Mouse (Mus musculus) kidney, embryonic 16.5 days (tissue): ENCODE measurements around the gene Olfr287. TPM values are rescaled to one million over a fixed set of nuclear protein-coding genes. Genes with fewer than 3 reads are reported as not detected.

Experiments used
- ATAC-seq: fragments of 200-750 bp; cut with Nextera tagmentation; 2 replicates; pipeline ENCODE4 v1.8.0; 2017; ENCODE audit warnings: moderate TSS enrichment; ENCODE audit not compliant: low FRiP score, low TSS enrichment
- H3K27ac ChIP-seq: fragments of 300-500 bp; sonication (generic); 2 replicates; pipeline ENCODE4 v1.5.1; 2014; ENCODE audit warnings: low read length
- H3K27me3 ChIP-seq: fragments of 300-500 bp; sonication (generic); 2 replicates; pipeline ENCODE4 v1.6.1; 2014; ENCODE audit warnings: low read length, control low read depth, mixed read lengths; ENCODE audit not compliant: insufficient read depth
- H3K36me3 ChIP-seq: fragments of 300-500 bp; sonication (generic); 2 replicates; pipeline ENCODE4 v1.6.1; 2014; ENCODE audit warnings: low read length, control low read depth, mixed read lengths; ENCODE audit not compliant: insufficient read depth
- H3K4me1 ChIP-seq: fragments of 300-500 bp; sonication (generic); 2 replicates; pipeline ENCODE4 v1.6.1; 2014; ENCODE audit warnings: low read length, control low read depth, mixed read lengths; ENCODE audit not compliant: insufficient read depth
- H3K4me2 ChIP-seq: fragments of 300-500 bp; sonication (generic); replicated peaks from 2 replicates; pipeline ENCODE4 v1.6.1; 2014; ENCODE audit warnings: low read depth, low read length
- H3K4me3 ChIP-seq: fragments of 300-500 bp; sonication (generic); 2 replicates; pipeline ENCODE4 v1.5.1; 2014; ENCODE audit warnings: mild to moderate bottlenecking, low read length
- H3K9ac ChIP-seq: fragments of 300-500 bp; sonication (generic); replicated peaks from 2 replicates; pipeline ENCODE4 v1.6.1; 2014; ENCODE audit warnings: low read length
- H3K9me3 ChIP-seq: fragments of 300-500 bp; sonication (generic); 2 replicates; pipeline ENCODE4 v1.6.1; 2016; ENCODE audit warnings: low read length, control low read depth
- WGBS: fragments of 180-500 bp; shearing (Covaris S2); extraction: QIAGEN DNeasy Blood & Tissue Kit; methylation state at CpG from one replicate; pipeline ENCODE4 v1.1.7; 2014; 5-methylcytosine and 5-hydroxymethylcytosine counted together
- polyA plus RNA-seq: library from polyadenylated mRNA; unstranded; fragments of >200 nt; fragmentation: Nextera tagmentation; extraction: Ambion mirVana; gene quantifications from 2 replicates; pipeline ENCODE4 v1.2.1, GENCODE M21; 2015

Gene Olfr287
- polyA plus RNA-seq, 1 experiment from 2014 or later: not detected

GRCm38 (mm10) chr15:98213336-98213870 lies 7.5 kb downstream of the Olfr287 start:
- H3K4me1 ChIP-seq: no peaks in the 10 kb centered on the region
- no peaks in the 10 kb centered on the region for H3K27me3 ChIP-seq
- no peak overlapping the region for H3K27ac ChIP-seq
- WGBS: 63% methylated on average over 5 of the region's 5 CpGs
- no peaks in the 10 kb centered on the region for H3K9me3 ChIP-seq
- H3K4me2 ChIP-seq: no peak overlapping the region
- H3K4me3 ChIP-seq: no peak overlapping the region
- ATAC-seq: no peak
- no peaks in the 10 kb centered on the region for H3K36me3 ChIP-seq
- no peak overlapping the region for H3K9ac ChIP-seq

DNA sequence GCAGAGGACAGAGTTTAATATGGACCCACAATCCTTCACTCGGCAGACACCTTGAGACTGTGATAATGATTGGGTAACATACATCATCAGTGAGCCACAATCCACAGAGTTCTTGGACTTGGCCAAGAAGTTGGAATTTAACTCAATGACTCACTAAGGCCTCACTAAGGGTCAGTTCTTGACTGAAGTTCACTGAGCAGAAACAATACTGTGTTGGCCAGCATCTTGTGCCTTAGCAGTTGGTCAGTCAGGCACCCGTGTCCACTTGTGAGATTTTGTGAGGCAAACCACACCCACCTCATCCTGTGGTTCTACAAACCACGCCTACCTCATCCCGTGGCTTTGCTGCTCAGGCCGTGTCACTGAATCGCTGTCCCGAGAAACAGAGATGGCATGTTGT lies 11.2 kb downstream of the Olfr287 start:
- H3K9ac ChIP-seq: no peak overlapping the region
- no peaks in the 10 kb centered on the region for H3K4me1 ChIP-seq
- no peaks in the 10 kb centered on the region for H3K36me3 ChIP-seq
- H3K9me3 ChIP-seq: no peaks in the 10 kb centered on the region
- WGBS: 76% methylated on average over 7 of the region's 7 CpGs
- H3K27ac ChIP-seq: no peak overlapping the region
- H3K4me2 ChIP-seq: no peak overlapping the region
- no peak overlapping the region for H3K4me3 ChIP-seq
- peak; percentile 81 for ATAC-seq
- H3K27me3 ChIP-seq: no peaks in the 10 kb centered on the region

DNA sequence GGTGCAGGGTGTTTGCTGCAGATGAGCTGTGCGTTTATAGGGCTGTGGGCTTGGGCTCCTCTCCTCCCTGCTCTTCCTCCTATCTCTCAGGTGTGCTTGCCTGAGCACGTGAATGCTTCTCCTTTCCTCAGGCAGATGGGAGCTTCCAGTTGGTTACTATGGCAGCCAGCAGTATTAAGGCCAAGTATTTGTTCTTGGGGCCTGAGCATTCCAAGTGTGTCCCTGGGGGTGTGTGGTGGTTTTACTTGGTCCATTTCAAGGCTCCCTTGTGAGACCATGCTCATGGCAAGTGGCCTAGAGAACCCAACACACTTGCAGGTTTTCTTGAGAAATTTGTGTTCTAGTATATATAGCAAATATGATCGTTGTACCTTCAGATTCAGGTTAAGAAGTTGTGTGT lies 25.4 kb downstream of the Olfr287 start, which contains the start of gene Olfr288:
Olfr288 (minus strand) TSS at position 101 of the 400 bp plus-strand sequence.
- Histone ChIP-seq H3K9ac (no peak within 1 kb of the TSS), H3K9me3 (no peaks in the 10 kb centered on the region), H3K4me1 (no peaks in the 10 kb centered on the region), H3K27me3 (no peaks in the 10 kb centered on the region), H3K4me2 (no peak within 1 kb of the TSS), H3K4me3 (no peak within 1 kb of the TSS), H3K36me3 (no peaks in the 10 kb centered on the region), H3K27ac (no peak within 1 kb of the TSS)
- 61% methylated on average over 3 of the region's 3 CpGs for WGBS
- no peak for ATAC-seq

- Histone ChIP-seq H3K9me3 (no peaks in the 10 kb centered on the region), H3K27me3 (no peaks in the 10 kb centered on the region), H3K4me3 (no peak overlapping the region), H3K9ac (no peak overlapping the region), H3K4me2 (no peak overlapping the region), H3K27ac (no peak overlapping the region), H3K4me1 (peaks cover 18% of the 10 kb centered on the region), H3K36me3 (no peaks in the 10 kb centered on the region)
- 69% methylated on average over 4 of the region's 4 CpGs for WGBS
- ATAC-seq: no peak
Measured at GRCm38 (mm10) chr15:98184456-98184855, 36.4 kb downstream of the Olfr287 start.

- 44% methylated on average over 12 of the region's 12 CpGs for WGBS
- no peak overlapping the region for H3K4me3 ChIP-seq
- peaks cover 18% of the 10 kb centered on the region for H3K4me1 ChIP-seq
- peak; percentile 9; the same call in 1 of the 2 replicates for ATAC-seq
- H3K27me3 ChIP-seq: peaks cover 1% of the 10 kb centered on the region; the same call in 1 of the 2 replicates
- no peaks in the 10 kb centered on the region for H3K9me3 ChIP-seq
- H3K27ac ChIP-seq: no peak overlapping the region; the same call in 1 of the 2 replicates
- peak overlapping the region; percentile 81 for H3K4me2 ChIP-seq
- no peaks in the 10 kb centered on the region for H3K36me3 ChIP-seq
- H3K9ac ChIP-seq: no peak overlapping the region
Measured at GRCm38 (mm10) chr15:98181856-98182570, 38.8 kb downstream of the Olfr287 start.

GRCm38 (mm10) chr15:98181132-98181711 lies 39.6 kb downstream of the Olfr287 start:
- peak overlapping the region; percentile 54 for H3K9ac ChIP-seq

DNA sequence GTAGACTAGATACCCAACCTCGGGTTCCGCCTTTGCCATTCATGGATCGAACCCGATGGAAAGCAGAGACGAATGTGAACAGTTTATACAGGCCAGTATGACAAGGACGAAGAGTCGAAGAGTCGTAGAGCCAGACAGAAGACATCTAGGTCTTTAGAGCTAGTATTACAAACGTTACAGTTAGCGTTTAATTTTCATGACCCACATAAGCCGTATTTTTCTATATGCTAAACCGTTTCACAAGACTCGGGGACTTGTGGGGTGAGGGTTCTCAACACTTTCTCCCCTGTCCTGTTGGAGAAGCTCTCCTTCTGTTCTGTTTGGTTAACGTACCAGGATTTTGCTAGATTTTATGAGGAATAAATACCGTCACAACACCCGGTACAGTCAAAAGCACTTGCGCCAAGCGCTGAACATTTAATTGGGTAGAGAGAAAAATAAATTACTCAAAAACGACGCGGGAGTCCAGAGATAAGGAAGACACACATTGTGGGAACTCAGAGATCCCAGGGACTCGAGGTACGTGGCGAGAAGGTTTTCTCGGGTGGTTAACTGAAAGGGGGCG lies 40.2 kb downstream of the Olfr287 start:
- Histone ChIP-seq H3K36me3 (no peaks in the 10 kb centered on the region), H3K4me1 (peaks cover 18% of the 10 kb centered on the region), H3K9ac (peak overlapping the region; percentile 54), H3K4me3 (peak overlapping the region; percentile 58), H3K9me3 (no peaks in the 10 kb centered on the region), H3K27ac (peak overlapping the region; percentile 75), H3K4me2 (peak overlapping the region; percentile 81), H3K27me3 (peaks cover 5% of the 10 kb centered on the region; the same call in 1 of the 2 replicates)
- WGBS: 4% methylated on average over 26 of the region's 26 CpGs
- no peak for ATAC-seq

More at GRCm38 (mm10) chr15:98181132-98181711, 39.6 kb downstream of the Olfr287 start:
- Histone ChIP-seq H3K4me1 (peaks cover 18% of the 10 kb centered on the region), H3K36me3 (no peaks in the 10 kb centered on the region), H3K27ac (peak overlapping the region; percentile 75), H3K4me3 (peak overlapping the region; percentile 58), H3K4me2 (peak overlapping the region; percentile 81), H3K27me3 (peaks cover 5% of the 10 kb centered on the region; the same call in 1 of the 2 replicates), H3K9me3 (no peaks in the 10 kb centered on the region)
- ATAC-seq: peak; percentile 98
- under 1% methylated on average over 30 of the region's 30 CpGs for WGBS

DNA sequence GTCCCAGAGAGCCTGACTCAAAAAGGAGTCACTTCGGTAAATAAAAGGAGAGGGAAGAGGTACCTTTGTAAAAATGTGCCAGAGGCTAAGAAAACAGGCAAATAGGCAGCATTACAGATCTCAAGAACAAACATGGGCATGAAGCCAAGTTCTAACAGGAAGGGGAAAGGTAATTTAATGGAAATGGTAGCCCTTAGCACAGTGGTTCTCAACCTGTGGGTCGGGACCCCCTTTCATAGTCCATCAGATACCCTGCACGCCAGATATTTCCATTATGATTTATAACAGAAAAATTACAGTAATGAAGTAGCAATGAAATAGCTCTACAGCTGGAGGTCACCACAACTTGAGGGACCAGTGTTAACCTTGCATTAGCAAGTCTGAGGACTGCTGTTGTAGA lies 43.5 kb downstream of the Olfr287 start:
- H3K27me3 ChIP-seq: peaks cover 5% of the 10 kb centered on the region; the same call in 1 of the 2 replicates
- ATAC-seq: no peak
- H3K4me1 ChIP-seq: peaks cover 16% of the 10 kb centered on the region
- no peak overlapping the region for H3K4me3 ChIP-seq
- WGBS: 58% methylated on average over 3 of the region's 3 CpGs
- H3K36me3 ChIP-seq: no peaks in the 10 kb centered on the region
- no peak overlapping the region for H3K9ac ChIP-seq
- H3K4me2 ChIP-seq: no peak overlapping the region
- no peaks in the 10 kb centered on the region for H3K9me3 ChIP-seq
- H3K27ac ChIP-seq: no peak overlapping the region

- Histone ChIP-seq H3K27ac (no peak overlapping the region), H3K27me3 (peaks cover 29% of the 10 kb centered on the region), H3K9ac (no peak overlapping the region), H3K4me2 (no peak overlapping the region), H3K4me3 (no peak overlapping the region), H3K4me1 (peaks cover 7% of the 10 kb centered on the region; the same call in 1 of the 2 replicates), H3K9me3 (no peaks in the 10 kb centered on the region), H3K36me3 (no peaks in the 10 kb centered on the region)
- ATAC-seq: no peak
- WGBS: 38% methylated on average over 8 of the region's 8 CpGs
Measured at GRCm38 (mm10) chr15:98173821-98174220, 47.0 kb downstream of the Olfr287 start.
